Mouse (Mus musculus): ENCODE results near the gene Eif5. TPM values are rescaled to one million over a fixed set of nuclear protein-coding genes. Genes with fewer than 3 reads are reported as not detected.
"Not testable (repeated sequence)": the region's sequence is repeated elsewhere in the genome, so short reads cannot be mapped to it uniquely, and the experiment has no call there.

The Eif5 gene
- polyA plus RNA-seq, 1 experiment from 2014 or later = 389 TPM

DNA sequence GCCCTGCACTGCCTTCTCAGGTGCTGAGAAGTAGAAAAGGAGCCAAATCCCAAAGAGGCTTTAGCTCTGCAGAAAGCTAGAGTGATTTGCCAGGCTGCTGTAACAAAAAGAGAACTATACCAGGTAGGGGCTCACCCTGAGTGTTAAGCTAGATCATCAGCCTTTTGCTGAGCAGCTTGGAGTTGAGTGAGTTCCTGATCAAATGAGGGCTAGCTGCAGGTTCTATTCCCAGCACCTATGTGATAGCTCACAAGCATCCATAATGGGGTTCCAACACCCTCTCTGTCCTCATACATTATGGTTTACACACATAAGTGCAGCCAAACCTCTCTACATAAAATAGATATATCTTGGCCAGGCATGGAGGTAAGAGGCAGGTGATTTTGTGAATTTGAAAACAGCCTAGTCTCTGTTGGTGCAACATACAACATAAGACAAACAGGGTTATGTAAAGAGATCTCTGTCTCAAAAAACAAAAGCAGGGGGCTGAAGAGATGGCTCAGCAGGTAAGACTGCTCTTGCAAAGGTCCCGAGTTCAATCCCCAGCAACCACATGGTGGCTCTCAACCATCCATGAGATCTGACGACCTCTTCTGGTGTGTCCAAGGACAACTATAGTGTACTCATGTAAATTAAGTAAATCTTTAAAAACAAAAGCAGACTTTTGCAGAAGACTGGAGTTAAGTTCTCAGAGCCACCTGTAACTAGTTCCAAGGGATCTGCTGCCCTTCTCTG lies 10.9 kb downstream of the Eif5 start:
- ATAC-seq (ENCODE audit: extremely low read depth, insufficient number of reproducible peaks, low FRiP score, low TSS enrichment) = no peak
- 54% methylated on average over 2 of the region's 2 CpGs for WGBS

DNA sequence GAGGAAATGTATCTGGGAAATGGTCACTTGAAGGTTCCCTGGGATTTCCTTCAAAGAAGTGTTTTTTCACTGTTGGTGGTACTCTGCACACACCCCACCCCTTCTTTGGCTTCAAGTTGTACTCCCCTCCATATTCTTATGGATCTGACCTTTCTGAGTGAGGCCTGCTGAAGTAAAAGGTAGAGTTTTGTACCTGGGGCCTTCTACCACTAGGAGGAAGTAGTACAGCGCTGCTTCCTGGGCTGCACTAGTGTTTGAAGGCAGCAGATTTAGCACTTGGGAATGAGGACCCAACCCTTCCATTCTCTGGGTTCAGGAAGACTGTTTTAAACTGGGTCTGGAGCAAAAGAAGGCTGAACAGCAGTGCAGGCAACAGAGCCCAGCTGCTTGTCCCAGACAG lies 12.9 kb downstream of the Eif5 start:
- no peak overlapping the region for H3K27ac ChIP-seq (replicated peaks)
- H3K4me2 ChIP-seq = no peak overlapping the region
- peaks cover 32% of the 10 kb centered on the region for H3K36me3 ChIP-seq
- H3K4me3 ChIP-seq = no peak overlapping the region
- H3K9ac ChIP-seq = no peak overlapping the region
- no peaks in the 10 kb centered on the region for H3K27me3 ChIP-seq (replicated peaks)
- 49% methylated on average over 1 of the region's 1 CpGs for WGBS
- H3K4me1 ChIP-seq = no peaks in the 10 kb centered on the region
- no peak for ATAC-seq (ENCODE audit: extremely low read depth, insufficient number of reproducible peaks, low FRiP score, low TSS enrichment)
- no peaks in the 10 kb centered on the region for H3K9me3 ChIP-seq

More for the DNA sequence above, 10.9 kb downstream of the Eif5 start:
- Histone ChIP-seq H3K36me3 (peaks cover 49% of the 10 kb centered on the region), H3K4me2 (no peak overlapping the region), H3K4me3 (no peak overlapping the region), H3K9me3 (no peaks in the 10 kb centered on the region), H3K27me3 (replicated peaks) (no peaks in the 10 kb centered on the region), H3K9ac (no peak overlapping the region), H3K27ac (replicated peaks) (no peak overlapping the region), H3K4me1 (no peaks in the 10 kb centered on the region)

DNA sequence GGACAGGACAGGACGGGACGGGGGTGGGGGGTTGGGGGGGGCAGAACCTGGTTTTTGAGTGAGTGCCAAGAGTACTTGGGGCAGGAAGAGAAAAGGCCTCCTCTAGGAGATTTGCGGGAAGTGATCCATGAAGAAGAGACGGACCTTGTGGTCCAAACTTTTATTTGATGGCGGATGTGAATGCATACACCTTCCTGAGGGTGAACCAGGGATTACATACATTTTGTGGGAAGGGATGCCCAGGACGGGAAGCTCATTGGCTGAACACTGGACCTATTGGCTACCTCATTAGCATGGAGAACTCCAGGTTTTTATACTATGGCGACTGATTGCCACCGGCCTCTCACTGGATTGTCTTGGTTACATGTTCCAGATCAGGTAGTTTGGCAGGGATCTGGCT lies 14.5 kb downstream of the Eif5 start:
- no peaks in the 10 kb centered on the region for H3K9me3 ChIP-seq
- H3K9ac ChIP-seq = no peak overlapping the region
- no peak for ATAC-seq (ENCODE audit: extremely low read depth, insufficient number of reproducible peaks, low FRiP score, low TSS enrichment)
- no peak overlapping the region for H3K4me2 ChIP-seq
- no peak overlapping the region for H3K4me3 ChIP-seq
- peaks cover 16% of the 10 kb centered on the region for H3K36me3 ChIP-seq
- H3K27me3 ChIP-seq (replicated peaks) = no peaks in the 10 kb centered on the region
- WGBS = 74% methylated on average over 8 of the region's 8 CpGs
- H3K4me1 ChIP-seq = no peaks in the 10 kb centered on the region
- no peak overlapping the region for H3K27ac ChIP-seq (replicated peaks)

DNA sequence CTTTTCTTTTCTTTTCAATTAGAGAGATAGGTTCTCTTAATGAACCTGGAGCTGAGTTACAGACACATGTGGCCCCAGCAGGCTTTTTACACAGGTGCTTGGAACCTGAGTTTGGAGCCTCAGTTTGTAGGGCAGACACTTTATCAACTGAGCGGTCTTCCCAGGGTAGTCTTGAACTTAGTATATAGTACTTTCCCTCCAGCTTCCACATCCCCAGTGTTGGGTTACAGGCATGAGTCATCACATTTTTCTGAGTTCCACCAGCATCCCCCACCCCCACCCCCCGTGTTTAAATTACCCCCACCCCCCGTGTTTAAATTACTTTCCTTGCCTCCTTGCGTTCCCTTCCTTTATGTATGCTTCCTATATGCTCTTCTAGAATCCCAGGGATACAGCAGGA lies 17.5 kb downstream of the Eif5 start:
- Histone ChIP-seq H3K36me3 (no peaks in the 10 kb centered on the region), H3K9ac (no peak overlapping the region), H3K4me2 (no peak overlapping the region), H3K4me3 (no peak overlapping the region), H3K27me3 (replicated peaks) (no peaks in the 10 kb centered on the region), H3K4me1 (peaks cover 9% of the 10 kb centered on the region), H3K27ac (replicated peaks) (no peak overlapping the region), H3K9me3 (no peaks in the 10 kb centered on the region)
- ATAC-seq (ENCODE audit: extremely low read depth, insufficient number of reproducible peaks, low FRiP score, low TSS enrichment) = no peak
- WGBS = 60% methylated on average over 4 of the region's 4 CpGs

DNA sequence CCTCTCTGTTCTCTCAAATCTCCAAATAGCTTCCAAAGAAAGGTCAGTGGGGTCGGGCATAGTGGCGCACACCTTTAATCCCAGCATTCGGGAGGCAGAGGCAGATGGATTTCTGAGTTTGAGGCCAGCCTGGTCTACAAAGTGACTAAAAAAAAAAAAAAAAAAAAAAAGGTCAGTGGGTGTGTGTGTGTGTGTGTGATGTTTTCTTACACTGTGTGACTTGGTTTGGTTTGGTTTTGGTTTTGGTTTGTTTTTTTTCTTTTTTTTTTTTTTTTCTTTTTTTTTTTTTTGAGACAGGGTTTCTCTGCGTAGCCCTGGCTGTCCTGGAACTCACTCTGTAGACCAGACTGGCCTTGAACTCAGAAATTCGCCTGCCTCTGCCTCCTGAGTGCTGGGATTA lies 18.1 kb downstream of the Eif5 start:
- H3K36me3 ChIP-seq; ATAC-seq (ENCODE audit: extremely low read depth, insufficient number of reproducible peaks, low FRiP score, low TSS enrichment): not testable (repeated sequence)
- WGBS = 78% methylated on average over 5 of the region's 5 CpGs

DNA sequence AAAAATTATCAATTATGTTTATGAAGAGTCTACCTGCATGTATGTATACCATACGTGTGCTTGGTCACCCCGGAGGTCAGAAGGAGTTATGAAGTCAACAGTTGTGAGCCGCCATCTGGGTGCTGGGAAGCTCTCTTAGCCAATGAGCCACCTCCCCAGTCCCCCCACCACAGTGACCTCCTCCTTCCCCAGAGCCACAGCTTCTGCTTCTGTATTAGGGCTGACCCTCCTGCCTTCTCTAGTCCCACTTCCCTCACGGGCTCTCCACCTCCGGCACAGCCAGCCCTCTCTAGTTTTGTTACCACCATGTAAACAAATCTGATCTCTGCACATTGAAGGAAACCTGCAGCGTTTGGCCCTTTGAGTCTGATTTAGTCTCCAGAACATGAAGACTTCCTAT lies 19.7 kb downstream of the Eif5 start:
- no peak overlapping the region for H3K4me3 ChIP-seq
- no peaks in the 10 kb centered on the region for H3K36me3 ChIP-seq
- H3K27me3 ChIP-seq (replicated peaks) = no peaks in the 10 kb centered on the region
- no peak overlapping the region for H3K27ac ChIP-seq (replicated peaks)
- H3K9me3 ChIP-seq = no peaks in the 10 kb centered on the region
- no peak overlapping the region for H3K4me2 ChIP-seq
- ATAC-seq (ENCODE audit: extremely low read depth, insufficient number of reproducible peaks, low FRiP score, low TSS enrichment) = no peak
- H3K4me1 ChIP-seq = peaks cover 18% of the 10 kb centered on the region
- H3K9ac ChIP-seq = no peak overlapping the region
- 63% methylated on average over 6 of the region's 6 CpGs for WGBS

More for the DNA sequence above, 18.1 kb downstream of the Eif5 start:
- H3K27ac ChIP-seq (replicated peaks); H3K9ac ChIP-seq; H3K4me2 ChIP-seq; H3K4me3 ChIP-seq; H3K9me3 ChIP-seq; H3K27me3 ChIP-seq (replicated peaks); H3K4me1 ChIP-seq: not testable (repeated sequence)

DNA sequence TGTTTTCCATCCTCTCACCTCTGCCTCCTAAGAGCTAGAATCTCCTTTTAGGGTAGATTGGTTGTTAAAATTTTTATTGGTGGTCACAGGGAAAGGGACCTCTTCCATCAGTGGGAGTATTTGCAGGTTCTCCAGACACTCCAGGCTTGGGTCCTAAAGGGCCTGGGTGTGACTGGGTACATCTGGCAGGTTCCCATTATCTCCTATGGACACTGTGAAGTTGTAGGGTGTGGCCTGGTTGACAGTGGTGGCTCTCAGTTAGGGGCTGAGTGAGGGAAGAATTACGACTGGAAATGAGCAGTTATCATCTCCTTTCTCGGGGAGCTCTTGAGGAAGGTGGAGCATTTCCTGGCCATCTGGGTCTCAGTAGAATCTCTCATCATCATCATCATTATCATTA lies 20.8 kb downstream of the Eif5 start:
- Histone ChIP-seq H3K27ac (replicated peaks) (no peak overlapping the region), H3K4me3 (no peak overlapping the region), H3K27me3 (replicated peaks) (no peaks in the 10 kb centered on the region), H3K36me3 (no peaks in the 10 kb centered on the region), H3K9me3 (no peaks in the 10 kb centered on the region), H3K9ac (no peak overlapping the region), H3K4me2 (no peak overlapping the region), H3K4me1 (peaks cover 24% of the 10 kb centered on the region)
- no peak for ATAC-seq (ENCODE audit: extremely low read depth, insufficient number of reproducible peaks, low FRiP score, low TSS enrichment)
- 38% methylated on average over 2 of the region's 2 CpGs for WGBS

DNA sequence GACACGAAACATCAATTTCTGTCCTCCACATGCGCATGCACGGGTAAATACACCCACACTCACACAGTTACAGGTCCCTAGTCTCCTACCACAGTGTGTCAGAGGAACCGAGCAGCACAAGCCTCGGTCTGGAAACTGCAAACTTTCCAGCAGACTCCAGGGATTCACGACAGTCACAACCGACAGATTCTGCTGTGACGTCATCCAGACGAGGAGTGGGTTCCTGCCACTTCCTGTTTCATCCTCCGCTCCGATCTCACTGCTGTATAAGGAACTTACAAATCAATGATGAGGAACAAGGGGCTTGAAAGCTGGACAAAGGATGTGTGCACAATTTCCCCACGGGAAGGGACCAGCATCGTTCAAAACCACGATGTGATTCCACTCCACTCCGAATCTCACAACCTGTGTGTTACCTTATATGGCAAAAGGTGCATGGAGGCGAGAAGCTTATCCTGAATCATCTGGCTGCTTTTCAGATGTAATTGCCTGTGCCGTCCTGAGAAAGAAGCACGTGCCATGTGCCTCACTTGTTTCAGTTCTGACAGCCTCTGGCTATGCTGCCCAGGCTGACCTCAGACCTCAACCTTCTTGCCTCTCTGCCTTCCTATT lies 21.9 kb downstream of the Eif5 start:
- Histone ChIP-seq H3K27ac (replicated peaks) (no peak overlapping the region), H3K27me3 (replicated peaks) (no peaks in the 10 kb centered on the region), H3K4me2 (peak overlapping the region; percentile 58), H3K4me3 (peak overlapping the region; percentile 31), H3K9me3 (no peaks in the 10 kb centered on the region), H3K36me3 (no peaks in the 10 kb centered on the region), H3K4me1 (peaks cover 24% of the 10 kb centered on the region), H3K9ac (peak overlapping the region; percentile 56; the same call in 1 of the 2 replicates)
- WGBS = 42% methylated on average over 18 of the region's 18 CpGs
- no peak for ATAC-seq (ENCODE audit: extremely low read depth, insufficient number of reproducible peaks, low FRiP score, low TSS enrichment)

DNA sequence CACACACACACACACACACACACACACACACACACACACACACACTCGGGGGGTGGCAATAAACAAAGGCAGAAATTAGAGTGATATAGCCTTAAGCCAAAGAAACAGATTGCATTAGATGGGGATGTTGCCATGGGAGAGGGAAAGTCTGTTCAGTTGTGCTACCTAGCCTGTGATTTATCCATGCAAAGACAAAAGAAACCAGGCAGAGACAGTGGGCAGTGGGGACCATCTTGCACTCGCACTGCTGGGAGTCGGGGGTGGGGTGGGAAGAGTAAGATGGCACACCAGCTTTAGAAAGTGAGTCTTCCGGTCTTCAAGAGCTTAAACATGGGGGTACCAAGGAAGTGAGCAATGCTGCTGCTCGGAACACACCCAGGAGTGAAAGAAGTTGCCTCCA lies 22.5 kb downstream of the Eif5 start:
- WGBS = 68% methylated on average over 5 of the region's 5 CpGs
- peak overlapping the region; percentile 58; the same call in 1 of the 2 replicates for H3K4me2 ChIP-seq
- peaks cover 24% of the 10 kb centered on the region for H3K4me1 ChIP-seq
- no peaks in the 10 kb centered on the region for H3K9me3 ChIP-seq
- no peaks in the 10 kb centered on the region for H3K36me3 ChIP-seq
- H3K27me3 ChIP-seq (replicated peaks) = no peaks in the 10 kb centered on the region
- no peak overlapping the region for H3K27ac ChIP-seq (replicated peaks)
- H3K9ac ChIP-seq = 0 out of 2 replicates have a peak overlapping the region, but pooled peaks have one; percentile 56
- no peak for ATAC-seq (ENCODE audit: extremely low read depth, insufficient number of reproducible peaks, low FRiP score, low TSS enrichment)
- H3K4me3 ChIP-seq = no peak overlapping the region

DNA sequence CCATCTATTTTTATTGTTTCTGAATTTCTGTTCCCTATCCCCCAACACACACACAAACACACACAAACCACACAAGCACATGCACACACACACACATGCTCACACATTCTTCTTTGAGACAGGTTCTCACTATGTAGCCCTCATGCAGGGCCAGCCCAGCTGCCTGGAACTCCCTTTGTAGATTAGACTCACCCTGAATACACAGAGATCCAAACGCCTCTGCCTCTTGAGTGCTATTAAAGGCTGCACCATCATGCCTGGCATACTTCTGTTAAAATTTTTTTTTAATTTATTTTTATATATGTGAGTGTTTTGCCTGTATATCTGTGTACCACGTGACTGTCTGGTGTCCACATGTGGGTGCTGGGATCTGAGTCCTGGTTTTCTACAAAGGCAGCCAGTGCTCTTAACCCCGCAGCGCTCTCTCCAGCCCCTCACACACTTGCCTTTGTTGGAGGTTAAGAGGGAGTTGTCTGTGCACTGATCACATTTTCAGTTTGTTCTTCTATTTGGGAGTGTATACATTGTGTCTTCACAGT lies 24.5 kb downstream of the Eif5 start:
- Histone ChIP-seq H3K9ac (peak overlapping the region; percentile 40; the same call in 1 of the 2 replicates), H3K4me3 (no peak overlapping the region), H3K9me3 (no peaks in the 10 kb centered on the region), H3K27ac (replicated peaks) (peak overlapping the region; percentile 74), H3K4me1 (peaks cover 24% of the 10 kb centered on the region), H3K27me3 (replicated peaks) (no peaks in the 10 kb centered on the region), H3K4me2 (peak overlapping the region; percentile 26), H3K36me3 (no peaks in the 10 kb centered on the region)
- WGBS = 23% methylated on average over 4 of the region's 4 CpGs
- ATAC-seq (ENCODE audit: extremely low read depth, insufficient number of reproducible peaks, low FRiP score, low TSS enrichment) = no peak

DNA sequence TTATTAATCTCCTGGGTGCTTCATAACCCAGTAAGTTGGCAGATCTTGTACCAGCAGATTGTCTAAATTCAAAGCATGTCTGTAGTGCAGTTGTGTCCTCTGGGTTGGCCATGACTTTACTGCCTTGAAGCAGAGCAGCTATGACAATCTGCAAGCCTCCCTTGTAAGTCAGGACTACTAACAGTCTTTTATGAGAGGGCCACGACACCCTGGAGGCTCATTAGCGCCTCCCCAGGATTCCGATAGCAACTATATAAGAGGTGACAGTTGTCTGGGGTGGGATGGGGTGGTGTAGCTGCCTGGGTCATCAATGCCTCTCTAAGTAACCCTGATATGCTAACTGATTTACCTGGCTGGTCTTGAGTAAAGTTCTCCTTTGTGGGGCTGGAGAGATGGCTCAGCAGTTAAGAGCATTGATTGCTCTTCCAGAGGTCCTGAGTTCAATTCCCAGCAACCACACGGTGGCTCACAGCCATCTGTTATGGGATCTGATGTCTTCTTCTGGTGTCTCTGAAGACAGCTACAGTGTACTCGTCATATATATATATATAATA lies 25.3 kb downstream of the Eif5 start:
- Histone ChIP-seq H3K36me3 (no peaks in the 10 kb centered on the region), H3K4me1 (peaks cover 24% of the 10 kb centered on the region), H3K27me3 (replicated peaks) (no peaks in the 10 kb centered on the region), H3K27ac (replicated peaks) (peak overlapping the region; percentile 74), H3K9ac (no peak overlapping the region), H3K4me3 (no peak overlapping the region), H3K9me3 (no peaks in the 10 kb centered on the region), H3K4me2 (no peak overlapping the region)
- WGBS = 31% methylated on average over 5 of the region's 5 CpGs
- no peak for ATAC-seq (ENCODE audit: extremely low read depth, insufficient number of reproducible peaks, low FRiP score, low TSS enrichment)

All from heart, embryonic 13.5 days (tissue).